Mouse (Mus musculus) monocyte, adult 2 months (primary cell): Measurements from ENCODE around the gene Ino80b.

Source experiments
- DNase-seq, 2 experiments: peaks; one replicate each; pipeline ENCODE4 v3.0.0; 2022; ENCODE audit warnings: low spot score in 2 of 2, low read depth in 1 of 2

Gene Ino80b

GRCm38 (mm10) chr6:83118369-83118768, 6.9 kb downstream of the Ino80b start:
- no peak for DNase-seq

- no peak for DNase-seq
Observed at GRCm38 (mm10) chr6:83117616-83118015, 7.6 kb downstream of the Ino80b start.

- no peak for DNase-seq
Observed at GRCm38 (mm10) chr6:83117165-83117438, 8.1 kb downstream of the Ino80b start.

DNA sequence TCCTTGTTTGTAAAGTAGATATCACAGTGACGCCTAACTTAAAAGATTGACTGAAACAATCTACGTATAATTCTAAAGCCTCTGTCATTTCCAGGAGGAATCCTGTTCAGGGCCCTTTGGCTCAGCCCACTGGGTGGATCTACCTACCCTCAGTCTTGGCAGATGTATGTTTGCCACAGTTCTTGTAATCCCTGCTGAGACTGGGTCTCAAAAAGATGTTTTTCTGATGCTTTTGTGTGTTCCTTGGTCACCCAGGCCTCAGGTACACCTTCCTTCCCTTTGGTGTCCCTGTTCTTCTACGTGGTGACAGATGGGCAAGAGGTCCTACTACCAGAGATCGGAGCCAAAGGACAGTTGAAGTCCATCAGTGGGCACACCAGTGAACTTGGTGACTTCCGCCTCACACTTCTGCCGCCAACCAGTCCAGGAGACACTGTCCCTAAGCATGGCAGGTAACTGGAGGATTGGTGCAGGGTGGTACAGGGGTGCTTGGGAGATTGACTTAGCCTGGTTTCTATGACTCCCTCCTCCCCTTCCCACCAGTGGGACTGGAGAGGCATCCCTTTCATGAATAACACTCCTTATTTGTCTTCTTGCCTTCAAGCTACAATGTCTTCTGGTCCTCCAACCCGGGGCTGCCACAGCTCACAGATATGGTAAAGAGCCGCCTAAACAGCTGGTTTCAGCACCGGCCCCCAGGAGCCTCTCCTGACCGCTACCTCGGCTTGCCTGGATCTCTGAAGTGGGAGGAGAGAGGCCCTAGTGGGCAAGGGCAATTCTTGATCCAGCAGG, 8.7 kb downstream of the Ino80b start:
- DNase-seq: no peak

DNA sequence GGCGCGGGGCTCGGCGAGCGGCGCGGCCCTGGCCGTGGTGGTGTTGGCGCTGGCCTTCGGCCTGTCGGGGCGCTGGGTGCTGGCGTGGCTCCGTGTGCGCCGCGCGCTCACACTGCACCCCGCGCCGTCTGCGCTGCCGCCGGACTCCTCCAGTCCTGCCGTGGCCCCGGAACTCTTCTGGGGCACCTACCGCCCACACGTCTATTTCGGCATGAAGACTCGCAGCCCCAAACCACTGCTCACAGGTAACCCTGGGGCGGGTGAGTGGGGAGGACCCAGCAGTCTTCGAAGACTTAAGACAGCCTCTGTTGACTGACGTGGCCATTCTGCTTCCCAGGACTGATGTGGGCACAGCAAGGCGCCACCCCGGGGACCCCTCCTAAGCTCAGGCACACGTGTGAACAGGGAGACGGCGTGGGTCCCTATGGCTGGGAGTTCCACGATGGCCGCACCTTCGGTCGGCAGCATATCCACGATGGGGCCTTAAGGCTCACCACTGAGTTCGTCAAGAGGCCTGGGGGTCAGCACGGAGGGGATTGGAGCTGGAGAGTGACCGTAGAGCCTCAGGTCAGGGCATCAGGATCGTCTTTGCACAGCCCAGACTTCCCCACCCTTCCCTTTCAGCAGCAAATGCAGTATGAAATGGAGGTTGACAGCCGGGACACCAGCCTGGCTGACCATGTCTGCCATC, 9.4 kb downstream of the Ino80b start:
- DNase-seq: no peak

GRCm38 (mm10) chr6:83115011-83115671, 10.1 kb downstream of the Ino80b start, which contains the start of gene Mogs:
Gene Mogs (plus strand): TSS chr6:83115496.
- DNase-seq: peak; percentile 77 to 90

GRCm38 (mm10) chr6:83111510-83112136, 13.6 kb downstream of the Ino80b start:
- DNase-seq: no peak

DNA sequence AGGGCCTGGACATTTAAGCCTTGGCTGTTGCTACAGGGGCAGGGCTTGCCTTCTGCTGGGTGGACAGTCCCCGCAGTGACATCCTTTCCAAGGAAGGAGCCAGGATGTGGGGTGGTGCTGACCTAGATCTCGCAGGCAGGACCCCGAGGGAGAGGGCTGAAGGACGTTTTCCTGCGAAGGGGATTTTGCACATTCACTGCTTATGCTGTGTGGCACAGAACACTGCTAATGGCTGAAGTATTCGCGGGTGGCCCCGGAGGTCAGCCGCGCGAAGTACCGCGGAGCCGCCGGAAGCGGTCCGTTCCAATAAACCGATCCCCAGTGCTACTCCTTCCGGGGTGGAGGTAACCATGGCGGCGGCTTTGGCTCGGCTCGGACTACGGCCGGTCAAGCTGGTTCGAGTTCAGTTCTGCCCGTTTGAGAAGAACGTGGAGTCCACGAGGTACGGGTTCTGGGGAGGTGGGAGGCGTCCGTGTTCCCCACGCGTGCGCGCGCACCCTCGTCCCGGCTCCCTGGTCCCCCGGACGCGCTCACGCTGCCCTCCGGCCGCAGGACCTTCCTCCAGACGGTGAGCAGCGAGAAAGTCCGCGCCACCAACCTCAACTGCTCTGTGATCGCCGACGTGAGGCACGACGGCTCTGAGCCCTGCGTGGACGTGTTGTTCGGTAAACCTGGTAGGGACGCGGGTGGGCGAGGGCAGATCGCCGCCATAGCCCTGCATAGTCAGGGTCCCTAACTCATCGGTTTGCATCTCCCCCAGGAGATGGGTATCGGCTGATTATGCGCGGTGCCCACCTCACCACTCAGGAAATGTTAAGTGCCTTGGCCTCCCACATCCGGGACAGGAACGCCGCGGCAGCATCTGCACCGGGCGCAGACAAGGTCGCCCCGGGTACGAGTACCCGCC, 16.2 kb downstream of the Ino80b start, which contains the start of gene Mrpl53:
Gene Mrpl53, plus strand, starts transcription at position 279 of the 907 bp plus-strand sequence.
- peak in 1 of 2 experiments; percentile 51 for DNase-seq

GRCm38 (mm10) chr6:83107566-83108400, 17.4 kb downstream of the Ino80b start:
- peak in 1 of 2 experiments; percentile 73 for DNase-seq

GRCm38 (mm10) chr6:83104158-83104557, 21.1 kb downstream of the Ino80b start:
- no peak for DNase-seq

- DNase-seq: no peak
Observed at GRCm38 (mm10) chr6:83103130-83103650, 22.0 kb downstream of the Ino80b start.

DNA sequence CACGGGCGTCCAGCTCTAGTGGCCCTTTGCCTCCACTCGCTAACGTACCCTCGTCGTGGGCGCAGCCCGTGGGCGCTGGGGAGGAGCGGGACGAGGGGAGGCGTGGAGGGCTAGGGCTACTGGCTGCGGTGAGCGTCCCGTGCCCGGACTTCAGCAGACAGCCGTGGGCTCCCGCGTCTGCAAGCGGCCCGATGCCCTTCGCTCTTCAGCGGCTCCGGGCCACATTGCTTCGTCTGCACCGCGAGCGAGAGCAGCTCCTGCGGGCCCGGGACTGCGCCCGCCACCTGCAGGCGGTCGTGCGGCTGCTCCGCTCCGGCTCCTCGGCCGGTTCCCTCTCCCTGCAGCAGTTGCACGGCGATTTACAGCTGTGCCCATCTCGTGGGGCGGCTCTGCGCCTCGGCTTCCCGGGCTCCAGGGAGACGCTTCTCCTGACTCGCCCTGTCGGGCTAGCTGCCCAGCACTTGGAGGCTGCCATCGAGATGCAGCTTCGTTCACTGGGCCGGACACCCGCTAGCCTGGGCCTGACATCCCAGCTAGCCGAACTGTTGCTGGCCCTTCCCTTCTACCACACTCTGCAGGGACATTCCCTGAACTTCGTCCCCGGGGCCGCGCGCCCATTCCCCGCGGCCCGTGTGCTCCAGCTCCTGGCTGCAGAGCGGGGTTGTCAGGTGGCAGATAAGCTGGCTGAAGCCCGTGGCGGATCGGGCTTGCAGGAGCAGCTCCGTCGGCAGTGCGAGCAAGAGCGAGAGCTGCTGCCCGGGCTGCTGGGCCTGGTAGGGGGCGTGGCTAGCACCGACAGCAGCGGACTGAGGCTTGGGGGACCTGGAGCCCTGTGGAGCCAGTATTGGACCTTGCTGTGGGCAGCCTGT, 23.3 kb downstream of the Ino80b start:
- DNase-seq: peak in 1 of 2 experiments; percentile 27

- peak; percentile 62 to 75 for DNase-seq
Observed at GRCm38 (mm10) chr6:83101316-83101687, 23.9 kb downstream of the Ino80b start, which contains the start of the genes Ccdc142 and Gm42688. Gene Ccdc142 (plus strand): TSS chr6:83101601. Gene Gm42688 (plus strand): TSS chr6:83101617.

GRCm38 (mm10) chr6:83098411-83098810, 26.8 kb downstream of the Ino80b start:
- DNase-seq: no peak

DNA sequence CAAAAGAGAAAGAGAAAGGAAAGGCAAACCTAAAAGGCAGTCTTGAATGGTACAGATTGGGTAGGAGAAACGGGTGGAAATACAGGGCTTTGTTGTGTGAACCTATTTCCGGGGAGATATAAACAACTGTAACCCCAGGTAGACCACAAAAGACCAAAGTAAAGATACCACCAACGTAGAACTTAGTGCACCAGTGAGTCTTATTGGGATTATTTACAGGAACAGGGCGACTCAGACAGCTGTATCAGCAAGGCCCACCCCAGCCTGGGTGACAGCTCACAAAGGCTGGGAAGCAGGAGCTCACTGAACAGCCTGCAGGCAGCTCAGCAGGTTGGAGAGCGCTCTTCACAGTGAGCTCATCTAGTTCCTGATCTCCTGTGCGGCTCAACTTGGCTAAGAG, 29.3 kb downstream of the Ino80b start:
- DNase-seq: no peak

DNA sequence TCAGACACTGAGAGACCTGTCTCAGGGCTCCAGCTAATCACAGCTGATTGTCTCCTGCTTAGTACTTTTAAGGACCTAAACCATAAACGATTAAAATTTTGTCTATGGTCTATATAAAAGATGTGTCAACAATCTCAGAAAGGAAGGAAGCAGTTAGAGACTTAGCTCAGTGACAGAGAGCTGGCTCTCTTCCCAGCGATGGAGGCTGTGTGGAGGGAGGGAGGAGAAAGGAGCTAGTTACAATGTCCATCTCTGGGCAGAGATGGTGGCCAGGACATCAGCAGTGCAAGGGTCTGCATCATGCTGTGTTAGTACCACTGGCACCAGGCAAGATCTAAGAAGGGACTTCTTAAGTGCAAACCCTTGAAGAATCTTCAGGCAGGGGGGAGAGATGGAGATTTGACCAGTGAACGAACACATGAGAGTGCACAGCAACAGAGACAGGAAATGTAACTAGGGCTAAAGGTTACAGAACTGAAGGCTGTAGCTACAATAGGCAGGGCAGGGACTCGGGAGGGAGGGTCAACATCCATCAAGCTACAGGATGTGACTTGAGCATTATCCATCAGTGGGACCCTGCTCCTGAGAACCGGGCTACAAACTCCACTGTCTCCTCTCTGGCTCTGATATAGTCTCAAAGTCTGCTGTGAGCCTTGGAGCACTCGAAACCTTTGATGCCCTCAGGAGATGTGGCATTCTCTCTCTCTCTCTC, 32.7 kb downstream of the Ino80b start:
- DNase-seq: no peak

DNA sequence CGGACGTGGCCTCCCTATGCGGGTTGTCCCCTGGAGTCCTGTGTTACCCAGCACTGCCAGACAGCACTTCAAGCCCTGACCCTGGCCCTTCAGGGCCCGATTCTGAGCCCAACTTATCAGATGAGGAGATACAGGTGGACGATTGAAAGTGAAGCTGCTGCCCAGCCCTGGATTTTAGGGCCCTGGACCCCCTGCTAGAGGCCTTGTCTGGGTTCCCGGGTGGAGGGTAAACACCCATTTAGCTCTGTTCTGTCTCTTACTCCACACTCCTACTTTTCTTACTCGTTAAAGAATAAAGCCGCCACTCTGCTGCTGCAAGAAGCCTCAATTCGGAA, 37.3 kb downstream of the Ino80b start:
- no peak for DNase-seq
